Mouse (Mus musculus): ENCODE results near the gene Lce3b. TPM values are rescaled to one million over a fixed set of nuclear protein-coding genes. Genes with fewer than 3 reads are reported as not detected.

The Lce3b gene
- not detected in 2 replicates for polyA plus RNA-seq (2015; fragmentation: Nextera tagmentation; extraction: Ambion mirVana)

GRCm38 (mm10) chr3:92932679-92933078 is at the start of gene Lce3b:
Gene Lce3b (plus strand): TSS chr3:92932979.
- H3K4me3 ChIP-seq (ENCODE audit: low read depth, low read length) = no peak within 1 kb of the TSS
- 57% methylated on average over 2 of the region's 2 CpGs for WGBS
- H3K27me3 ChIP-seq (ENCODE audit: control insufficient read depth, insufficient read depth, low read depth, low read length) = no peaks in the 10 kb centered on the region
- H3K36me3 ChIP-seq (ENCODE audit: control insufficient read depth, insufficient read depth, low read length) = no peaks in the 10 kb centered on the region
- H3K4me2 ChIP-seq (ENCODE audit: low read length) = no peak within 1 kb of the TSS
- H3K9ac ChIP-seq (ENCODE audit: low read depth, low read length) = no peak within 1 kb of the TSS
- no peak for ATAC-seq
- H3K4me1 ChIP-seq (ENCODE audit: control insufficient read depth, insufficient read depth, low read length) = no peaks in the 10 kb centered on the region
- H3K9me3 ChIP-seq (replicated peaks; ENCODE audit: control insufficient read depth, low read length, poor library complexity, severe bottlenecking) = no peaks in the 10 kb centered on the region
- no peak within 1 kb of the TSS for H3K27ac ChIP-seq (ENCODE audit: low read length)

- ATAC-seq = no peak
- no peak overlapping the region for H3K4me3 ChIP-seq (ENCODE audit: low read depth, low read length)
- 68% methylated on average over 3 of the region's 3 CpGs for WGBS
- H3K4me2 ChIP-seq (ENCODE audit: low read length) = no peak overlapping the region
- H3K9me3 ChIP-seq (replicated peaks; ENCODE audit: control insufficient read depth, low read length, poor library complexity, severe bottlenecking) = no peaks in the 10 kb centered on the region
- no peak overlapping the region for H3K27ac ChIP-seq (ENCODE audit: low read length)
- no peaks in the 10 kb centered on the region for H3K36me3 ChIP-seq (ENCODE audit: control insufficient read depth, insufficient read depth, low read length)
- H3K9ac ChIP-seq (ENCODE audit: low read depth, low read length) = no peak overlapping the region
- no peaks in the 10 kb centered on the region for H3K27me3 ChIP-seq (ENCODE audit: control insufficient read depth, insufficient read depth, low read depth, low read length)
- H3K4me1 ChIP-seq (ENCODE audit: control insufficient read depth, insufficient read depth, low read length) = no peaks in the 10 kb centered on the region
Measured at GRCm38 (mm10) chr3:92894063-92894462, 38.7 kb upstream of the Lce3b start.

GRCm38 (mm10) chr3:92894489-92894888 is 38.3 kb upstream of the Lce3b start:
- Histone ChIP-seq H3K4me1 (ENCODE audit: control insufficient read depth, insufficient read depth, low read length) (no peaks in the 10 kb centered on the region), H3K9me3 (replicated peaks; ENCODE audit: control insufficient read depth, low read length, poor library complexity, severe bottlenecking) (no peaks in the 10 kb centered on the region), H3K4me3 (ENCODE audit: low read depth, low read length) (no peak overlapping the region), H3K27ac (ENCODE audit: low read length) (no peak overlapping the region), H3K27me3 (ENCODE audit: control insufficient read depth, insufficient read depth, low read depth, low read length) (no peaks in the 10 kb centered on the region), H3K9ac (ENCODE audit: low read depth, low read length) (no peak overlapping the region), H3K36me3 (ENCODE audit: control insufficient read depth, insufficient read depth, low read length) (no peaks in the 10 kb centered on the region), H3K4me2 (ENCODE audit: low read length) (no peak overlapping the region)
- WGBS = 60% methylated on average over 1 of the region's 1 CpGs
- ATAC-seq = no peak

- no peak overlapping the region for H3K27ac ChIP-seq (ENCODE audit: low read length)
- no peaks in the 10 kb centered on the region for H3K36me3 ChIP-seq (ENCODE audit: control insufficient read depth, insufficient read depth, low read length)
- no peaks in the 10 kb centered on the region for H3K27me3 ChIP-seq (ENCODE audit: control insufficient read depth, insufficient read depth, low read depth, low read length)
- H3K4me2 ChIP-seq (ENCODE audit: low read length) = no peak overlapping the region
- 22% methylated on average over 3 of the region's 3 CpGs for WGBS
- no peak overlapping the region for H3K9ac ChIP-seq (ENCODE audit: low read depth, low read length)
- H3K4me1 ChIP-seq (ENCODE audit: control insufficient read depth, insufficient read depth, low read length) = no peaks in the 10 kb centered on the region
- H3K9me3 ChIP-seq (replicated peaks; ENCODE audit: control insufficient read depth, low read length, poor library complexity, severe bottlenecking) = no peaks in the 10 kb centered on the region
- no peak overlapping the region for H3K4me3 ChIP-seq (ENCODE audit: low read depth, low read length)
- no peak for ATAC-seq
Measured at GRCm38 (mm10) chr3:92902992-92903391, 29.8 kb upstream of the Lce3b start.

- Histone ChIP-seq H3K9ac (ENCODE audit: low read depth, low read length) (no peak overlapping the region), H3K36me3 (ENCODE audit: control insufficient read depth, insufficient read depth, low read length) (no peaks in the 10 kb centered on the region), H3K4me3 (ENCODE audit: low read depth, low read length) (no peak overlapping the region), H3K4me2 (ENCODE audit: low read length) (no peak overlapping the region), H3K27me3 (ENCODE audit: control insufficient read depth, insufficient read depth, low read depth, low read length) (no peaks in the 10 kb centered on the region), H3K9me3 (replicated peaks; ENCODE audit: control insufficient read depth, low read length, poor library complexity, severe bottlenecking) (no peaks in the 10 kb centered on the region), H3K27ac (ENCODE audit: low read length) (no peak overlapping the region), H3K4me1 (ENCODE audit: control insufficient read depth, insufficient read depth, low read length) (no peaks in the 10 kb centered on the region)
- WGBS = 26% methylated on average over 4 of the region's 4 CpGs
- peak; percentile 56; the same call in 1 of the 2 replicates for ATAC-seq
Measured at GRCm38 (mm10) chr3:92903640-92904039, 29.1 kb upstream of the Lce3b start.

GRCm38 (mm10) chr3:92905182-92905581 is 27.6 kb upstream of the Lce3b start:
- Histone ChIP-seq H3K36me3 (ENCODE audit: control insufficient read depth, insufficient read depth, low read length) (no peaks in the 10 kb centered on the region), H3K4me2 (ENCODE audit: low read length) (no peak overlapping the region), H3K27ac (ENCODE audit: low read length) (no peak overlapping the region), H3K4me1 (ENCODE audit: control insufficient read depth, insufficient read depth, low read length) (no peaks in the 10 kb centered on the region), H3K9ac (ENCODE audit: low read depth, low read length) (no peak overlapping the region), H3K27me3 (ENCODE audit: control insufficient read depth, insufficient read depth, low read depth, low read length) (no peaks in the 10 kb centered on the region), H3K9me3 (replicated peaks; ENCODE audit: control insufficient read depth, low read length, poor library complexity, severe bottlenecking) (no peaks in the 10 kb centered on the region), H3K4me3 (ENCODE audit: low read depth, low read length) (no peak overlapping the region)
- 57% methylated on average over 3 of the region's 3 CpGs for WGBS
- no peak for ATAC-seq

- H3K4me2 ChIP-seq (ENCODE audit: low read length) = no peak overlapping the region
Measured at GRCm38 (mm10) chr3:92907571-92907970, 25.2 kb upstream of the Lce3b start.

GRCm38 (mm10) chr3:92920364-92920763 is 12.4 kb upstream of the Lce3b start:
- Histone ChIP-seq H3K9me3 (replicated peaks; ENCODE audit: control insufficient read depth, low read length, poor library complexity, severe bottlenecking) (no peaks in the 10 kb centered on the region), H3K4me2 (ENCODE audit: low read length) (no peak overlapping the region), H3K27me3 (ENCODE audit: control insufficient read depth, insufficient read depth, low read depth, low read length) (no peaks in the 10 kb centered on the region), H3K4me3 (ENCODE audit: low read depth, low read length) (no peak overlapping the region), H3K9ac (ENCODE audit: low read depth, low read length) (no peak overlapping the region), H3K36me3 (ENCODE audit: control insufficient read depth, insufficient read depth, low read length) (no peaks in the 10 kb centered on the region), H3K4me1 (ENCODE audit: control insufficient read depth, insufficient read depth, low read length) (no peaks in the 10 kb centered on the region), H3K27ac (ENCODE audit: low read length) (no peak overlapping the region)
- no peak for ATAC-seq
- 65% methylated on average over 4 of the region's 4 CpGs for WGBS

More at GRCm38 (mm10) chr3:92907571-92907970, 25.2 kb upstream of the Lce3b start:
- WGBS = 30% methylated on average over 3 of the region's 4 CpGs
- H3K4me1 ChIP-seq (ENCODE audit: control insufficient read depth, insufficient read depth, low read length) = no peaks in the 10 kb centered on the region
- H3K27me3 ChIP-seq (ENCODE audit: control insufficient read depth, insufficient read depth, low read depth, low read length) = no peaks in the 10 kb centered on the region
- no peaks in the 10 kb centered on the region for H3K9me3 ChIP-seq (replicated peaks; ENCODE audit: control insufficient read depth, low read length, poor library complexity, severe bottlenecking)
- H3K27ac ChIP-seq (ENCODE audit: low read length) = no peak overlapping the region
- ATAC-seq = 0 out of 2 replicates have a peak, but pooled peaks have one; percentile 54
- no peak overlapping the region for H3K9ac ChIP-seq (ENCODE audit: low read depth, low read length)
- no peak overlapping the region for H3K4me3 ChIP-seq (ENCODE audit: low read depth, low read length)
- H3K36me3 ChIP-seq (ENCODE audit: control insufficient read depth, insufficient read depth, low read length) = no peaks in the 10 kb centered on the region

GRCm38 (mm10) chr3:92926130-92926529 is 6.6 kb upstream of the Lce3b start, which contains the start of gene Lce3a:
Gene Lce3a (minus strand): TSS chr3:92926230.
- 71% methylated on average over 2 of the region's 2 CpGs for WGBS
- no peak for ATAC-seq
- no peaks in the 10 kb centered on the region for H3K36me3 ChIP-seq (ENCODE audit: control insufficient read depth, insufficient read depth, low read length)
- no peak within 1 kb of the TSS for H3K27ac ChIP-seq (ENCODE audit: low read length)
- no peak within 1 kb of the TSS for H3K9ac ChIP-seq (ENCODE audit: low read depth, low read length)
- H3K27me3 ChIP-seq (ENCODE audit: control insufficient read depth, insufficient read depth, low read depth, low read length) = no peaks in the 10 kb centered on the region
- H3K4me3 ChIP-seq (ENCODE audit: low read depth, low read length) = no peak within 1 kb of the TSS
- no peaks in the 10 kb centered on the region for H3K9me3 ChIP-seq (replicated peaks; ENCODE audit: control insufficient read depth, low read length, poor library complexity, severe bottlenecking)
- H3K4me1 ChIP-seq (ENCODE audit: control insufficient read depth, insufficient read depth, low read length) = no peaks in the 10 kb centered on the region
- H3K4me2 ChIP-seq (ENCODE audit: low read length) = no peak within 1 kb of the TSS

All from midbrain, embryonic 16.5 days (tissue).